Mouse (Mus musculus) CH12.LX (cell line): ENCODE measurements around the gene Clnk. TPM values are rescaled to one million over a fixed set of nuclear protein-coding genes. Genes with fewer than 3 reads are reported as not detected.

Experiments used
- DNase-seq: peaks from one replicate; pipeline ENCODE4 v3.0.0-alpha.2; 2013; ENCODE audit errors: extremely low read depth
- H3K27ac ChIP-seq: 2 replicates; pipeline ENCODE4 v1.5.1; 2012; ENCODE audit warnings: low read depth, mild to moderate bottlenecking, control low read depth, moderate library complexity; ENCODE audit not compliant: insufficient read depth
- H3K27me3 ChIP-seq: replicated peaks from 2 replicates; pipeline ENCODE3; 2012; ENCODE audit warnings: inconsistent platforms
- H3K36me3 ChIP-seq, 2 experiments: replicated peaks in 1 of 2; 2 replicates each; pipeline versions ENCODE3 to v1.6.1; 2012; ENCODE audit warnings: inconsistent platforms in 1 of 2, low read length in 1 of 2, mild to moderate bottlenecking in 1 of 2, mixed read lengths in 1 of 2, moderate library complexity in 1 of 2; ENCODE audit not compliant: control insufficient read depth in 1 of 2, insufficient read depth in 1 of 2
- H3K4me1 ChIP-seq, 2 experiments: 2 replicates each; pipeline ENCODE4 v1.6.1; 2012; ENCODE audit warnings: inconsistent platforms in 1 of 2, moderate library complexity in 1 of 2; ENCODE audit not compliant: insufficient read depth in 2 of 2, control insufficient read depth in 1 of 2
- H3K4me2 ChIP-seq: 2 replicates; pipeline ENCODE4 v1.6.1; 2012; ENCODE audit warnings: low read depth, mild to moderate bottlenecking, control low read depth; ENCODE audit not compliant: poor library complexity, insufficient read depth, severe bottlenecking
- H3K4me3 ChIP-seq, 3 experiments: fragments of 150-350 bp in 1 of 3; sonication (generic) in 1 of 3; replicated peaks in 1 of 3; 2 replicates each; pipeline versions ENCODE3 to v1.5.1; 2011 to 2012; ENCODE audit warnings: low read depth in 2 of 3, low read length in 2 of 3, mild to moderate bottlenecking in 2 of 3, moderate library complexity in 2 of 3, control low read depth in 1 of 3, improper control_type of control experiment in 1 of 3, inconsistent platforms in 1 of 3, mixed read lengths in 1 of 3; ENCODE audit not compliant: poor library complexity in 1 of 3
- H3K79me2 ChIP-seq: replicated peaks from 2 replicates; pipeline ENCODE4 v1.6.1; 2012; ENCODE audit warnings: mild to moderate bottlenecking, moderate library complexity; ENCODE audit not compliant: control insufficient read depth, poor library complexity, insufficient read depth, severe bottlenecking; ENCODE audit errors: extremely low read depth
- H3K9ac ChIP-seq: 2 replicates; pipeline ENCODE4 v1.6.1; 2012; ENCODE audit warnings: low read depth, mild to moderate bottlenecking, control low read depth, moderate library complexity; ENCODE audit not compliant: insufficient read depth
- H3K9me3 ChIP-seq: replicated peaks from 2 replicates; pipeline ENCODE3; 2012; ENCODE audit warnings: low read length, inconsistent platforms, mixed read lengths
- BHLHE40 ChIP-seq: IDR thresholded peaks from 2 replicates; pipeline ENCODE4 v1.6.1; 2011; ENCODE audit warnings: mild to moderate bottlenecking, low read depth, low read length, improper control_type of control experiment
- CHD2 ChIP-seq: IDR thresholded peaks from 2 replicates; pipeline ENCODE4 v1.6.1; 2011; ENCODE audit warnings: low read length, improper control_type of control experiment
- CTCF ChIP-seq, 2 experiments: IDR thresholded peaks in 1 of 2; conservative IDR thresholded peaks in 1 of 2; 2 replicates each; pipeline ENCODE4 v1.5.1; 2011 to 2012; ENCODE audit warnings: low read depth in 2 of 2, low read length in 2 of 2, improper control_type of control experiment in 1 of 2, inconsistent platforms in 1 of 2, mild to moderate bottlenecking in 1 of 2, moderate library complexity in 1 of 2
- ELF1 ChIP-seq: IDR thresholded peaks from 2 replicates; pipeline ENCODE4 v1.6.1; 2014; ENCODE audit warnings: low read depth, mild to moderate bottlenecking, inconsistent platforms, low read length, improper control_type of control experiment
- EP300 ChIP-seq: IDR thresholded peaks from 2 replicates; pipeline ENCODE4 v1.6.1; 2011; ENCODE audit warnings: low read length, improper control_type of control experiment
- GABPA ChIP-seq: IDR thresholded peaks from 2 replicates; pipeline ENCODE4 v1.6.1; 2012; ENCODE audit warnings: low read depth, low read length, improper control_type of control experiment, inconsistent platforms; ENCODE audit not compliant: insufficient replicate concordance
- HCFC1 ChIP-seq: IDR thresholded peaks from 2 replicates; pipeline ENCODE4 v1.6.1; 2012; ENCODE audit warnings: low read depth, mild to moderate bottlenecking, inconsistent platforms, low read length, improper control_type of control experiment
- IRF4 ChIP-seq: IDR thresholded peaks from 2 replicates; pipeline ENCODE4 v1.6.1; 2014; ENCODE audit warnings: low read depth, mild to moderate bottlenecking, inconsistent platforms, low read length, improper control_type of control experiment
- JUN ChIP-seq: IDR thresholded peaks from 2 replicates; pipeline ENCODE4 v1.6.1; 2011; ENCODE audit warnings: low read depth, mild to moderate bottlenecking, low read length, improper control_type of control experiment, moderate library complexity; ENCODE audit not compliant: insufficient read depth
- JUND ChIP-seq: conservative IDR thresholded peaks from 2 replicates; pipeline ENCODE4 v1.6.1; 2011; ENCODE audit warnings: low read depth, low read length, improper control_type of control experiment
- MAX ChIP-seq: IDR thresholded peaks from 2 replicates; pipeline ENCODE4 v1.6.1; 2011; ENCODE audit warnings: low read length, improper control_type of control experiment
- MEF2A ChIP-seq: IDR thresholded peaks from 2 replicates; pipeline ENCODE4 v1.6.1; 2014; ENCODE audit warnings: low read depth, mild to moderate bottlenecking, inconsistent platforms, low read length, improper control_type of control experiment, borderline replicate concordance
- MXI1 ChIP-seq: IDR thresholded peaks from 2 replicates; pipeline ENCODE4 v1.6.1; 2011; ENCODE audit warnings: mild to moderate bottlenecking, low read depth, low read length, improper control_type of control experiment
- MYC ChIP-seq: IDR thresholded peaks from 2 replicates; pipeline ENCODE4 v1.6.1; 2011; ENCODE audit warnings: low read depth, mild to moderate bottlenecking, improper control_type of control experiment, low read length
- NELFE ChIP-seq: IDR thresholded peaks from 2 replicates; pipeline ENCODE4 v1.6.1; 2011; ENCODE audit warnings: low read depth, low read length, improper control_type of control experiment
- PAX5 ChIP-seq: IDR thresholded peaks from 2 replicates; pipeline ENCODE4 v1.6.1; 2012; ENCODE audit warnings: low read length, inconsistent platforms, mixed read lengths
- POLR2AphosphoS2 ChIP-seq: IDR thresholded peaks from 2 replicates; pipeline ENCODE4 v1.6.1; 2011; ENCODE audit warnings: low read depth, low read length, improper control_type of control experiment
- SIN3A ChIP-seq: IDR thresholded peaks from 2 replicates; pipeline ENCODE4 v1.6.1; 2012; ENCODE audit warnings: low read length, improper control_type of control experiment, inconsistent platforms
- TBP ChIP-seq: conservative IDR thresholded peaks from 2 replicates; pipeline ENCODE4 v1.6.1; 2011; ENCODE audit warnings: low read depth, low read length, improper control_type of control experiment
- TCF12 ChIP-seq: IDR thresholded peaks from 2 replicates; pipeline ENCODE4 v1.6.1; 2014; ENCODE audit warnings: low read depth, mild to moderate bottlenecking, inconsistent platforms, low read length, improper control_type of control experiment
- UBTF ChIP-seq: IDR thresholded peaks from 2 replicates; pipeline ENCODE4 v1.6.1; 2012; ENCODE audit warnings: low read depth, mild to moderate bottlenecking, inconsistent platforms, low read length, improper control_type of control experiment, moderate library complexity
- USF1 ChIP-seq: IDR thresholded peaks from 2 replicates; pipeline ENCODE4 v1.6.1; 2014; ENCODE audit warnings: low read depth, mild to moderate bottlenecking, inconsistent platforms, low read length, improper control_type of control experiment
- USF2 ChIP-seq: conservative IDR thresholded peaks from 2 replicates; pipeline ENCODE4 v1.6.1; 2011; ENCODE audit warnings: low read depth, low read length, improper control_type of control experiment
- ZC3H11A ChIP-seq: IDR thresholded peaks from 2 replicates; pipeline ENCODE4 v1.6.1; 2012; ENCODE audit warnings: low read depth, mild to moderate bottlenecking, inconsistent platforms, low read length, improper control_type of control experiment
- ZKSCAN1 ChIP-seq: IDR thresholded peaks from 2 replicates; pipeline ENCODE4 v1.6.1; 2012; ENCODE audit warnings: low read depth, inconsistent platforms, low read length, improper control_type of control experiment, borderline replicate concordance
- ZMIZ1 ChIP-seq: IDR thresholded peaks from 2 replicates; pipeline ENCODE4 v1.6.1; 2012; ENCODE audit warnings: low read depth, mild to moderate bottlenecking, inconsistent platforms, low read length, improper control_type of control experiment
- ZNF384 ChIP-seq: IDR thresholded peaks from 2 replicates; pipeline ENCODE4 v1.6.1; 2012; ENCODE audit warnings: low read depth, low read length, improper control_type of control experiment, inconsistent platforms
- dilution Hi-C: fragments of 300-500 bp; cut with MboI; formaldehyde crosslinking; loops from 2 replicates; pipeline ENCODE4 v1.14.3; 2020; ENCODE audit warnings: low sequenced_read_pairs; ENCODE audit not compliant: extremely low pct_unique_long_range_greater_than_20kb, extremely low pct_ligation_motif_present
- in situ Hi-C: fragments of 300-500 bp; cut with MboI; formaldehyde crosslinking; loops from 3 replicates; pipeline ENCODE4 v1.14.3; 2019; ENCODE audit warnings: low sequenced_read_pairs, low pct_ligation_motif_present, low pct_unique_long_range_greater_than_20kb, mixed read lengths
- polyA plus RNA-seq: library from polyadenylated mRNA; unstranded; fragments of >175 nt; gene quantifications from 2 replicates; pipeline ENCODE4 v1.2.1, GENCODE M21; 2012; ENCODE audit warnings: low read depth; ENCODE audit not compliant: insufficient read length
- total RNA-seq, 2 experiments: library from RNA; depleted of rRNA; stranded (reverse); fragments of 300-350 nt in 1 of 2; fragments of >200 nt in 1 of 2; gene quantifications; 2 replicates each; pipeline ENCODE4 v1.2.3; 2012 to 2014

The Clnk gene
- total and polyA plus RNA-seq, 3 experiments, result not detected

DNA sequence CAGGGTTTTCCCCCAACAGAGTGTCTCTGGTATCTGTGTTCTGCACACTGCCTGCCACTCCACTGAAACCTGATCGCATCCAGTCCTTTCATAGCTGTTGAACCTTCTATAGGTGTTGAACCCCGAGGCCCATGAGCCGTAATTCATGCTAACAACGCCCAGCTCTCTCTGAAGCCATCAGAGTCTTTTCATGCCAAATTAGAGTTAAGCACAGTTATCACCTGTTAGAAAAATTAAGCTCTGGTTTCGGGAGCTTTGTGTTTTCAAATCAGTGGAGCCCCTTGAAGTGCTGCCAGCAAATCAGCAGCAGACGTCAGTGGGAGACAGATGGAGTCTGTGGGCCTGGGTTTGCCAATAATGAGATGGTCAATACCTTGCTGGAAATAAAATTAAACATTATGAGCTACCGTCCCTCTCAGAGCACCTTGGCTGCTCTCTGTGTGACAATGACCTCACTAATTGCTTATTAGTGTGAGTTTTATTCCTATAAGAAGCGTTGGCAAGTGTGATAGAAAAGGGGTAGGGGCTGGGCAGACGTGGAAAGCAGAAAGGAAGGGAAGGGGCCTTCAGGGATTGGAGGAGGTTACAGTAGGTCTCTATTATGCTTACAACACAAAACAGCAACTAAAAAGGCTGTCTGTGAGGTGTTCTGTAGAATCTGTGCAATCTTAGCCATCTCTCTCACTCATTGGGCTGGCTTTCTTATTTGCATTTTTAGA, 63.1 kb downstream of the Clnk start:
- in situ Hi-C loops, result no loop called here

DNA sequence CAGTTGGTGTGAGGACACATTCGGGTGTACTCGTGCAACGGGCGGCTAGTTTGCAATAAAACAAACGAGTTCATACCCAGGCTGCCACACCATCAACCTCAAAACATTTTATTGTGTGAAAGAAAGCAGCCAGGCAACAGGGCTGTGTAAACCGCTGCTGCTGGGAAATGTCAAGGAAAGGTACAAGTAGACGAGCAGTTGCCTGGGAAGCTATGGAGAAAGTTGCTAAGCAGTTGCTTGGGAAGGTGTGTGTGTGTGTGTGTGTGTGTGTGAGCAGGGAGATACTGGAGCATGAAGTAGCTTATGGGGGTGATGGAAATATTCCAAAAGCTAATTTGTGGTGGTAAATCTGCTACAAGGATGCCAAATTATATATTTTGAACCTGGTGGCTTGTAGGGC, 63.7 kb downstream of the Clnk start:
- dilution Hi-C loops, result no loop called here
- Histone ChIP-seq H3K4me1 (no peaks in the 10 kb centered on the region), H3K79me2 (no peaks in the 10 kb centered on the region), H3K4me2 (no peak overlapping the region), H3K9ac (no peak overlapping the region), H3K27ac (no peak overlapping the region), H3K27me3 (no peaks in the 10 kb centered on the region), H3K9me3 (no peaks in the 10 kb centered on the region), H3K36me3 (no peaks in the 10 kb centered on the region)
- DNase-seq, result no peak
- TF ChIP-seq EP300 (no peak), CTCF (conservative IDR thresholded peaks at IDR 0.05 in 1 of 2, IDR thresholded peaks at IDR 0.05 in 1 of 2; ENCODE audit: low read depth in 2 of 2, low read length in 2 of 2) (no peak), USF2 (no peak), IRF4 (no peak), BHLHE40 (no peak), MEF2A (no peak), ZC3H11A (no peak), ELF1 (no peak), JUN (no peak), HCFC1 (no peak), GABPA (no peak), MAX (no peak), MYC (no peak), ZKSCAN1 (no peak), JUND (no peak), MXI1 (no peak), ZNF384 (no peak)
- TF ChIP-seq, all 38 proteins: peak for 0
- H3K4me3 ChIP-seq, result no peak overlapping the region
- in situ Hi-C loops, result no loop called here

More for the DNA sequence above, 63.1 kb downstream of the Clnk start:
- no peak overlapping the region for H3K4me3 ChIP-seq
- DNase-seq, result no peak
- no peaks in the 10 kb centered on the region for H3K27me3 ChIP-seq
- H3K9me3 ChIP-seq, result no peaks in the 10 kb centered on the region
- no peak overlapping the region for H3K4me2 ChIP-seq
- no peak overlapping the region for H3K27ac ChIP-seq
- TF ChIP-seq USF2 (no peak), ZC3H11A (no peak), IRF4 (no peak), ZKSCAN1 (no peak), SIN3A (no peak), ZMIZ1 (no peak), UBTF (no peak), NELFE (no peak), BHLHE40 (no peak), PAX5 (no peak), MYC (no peak), USF1 (no peak), TBP (no peak), POLR2AphosphoS2 (no peak), TCF12 (no peak), CHD2 (no peak)
- H3K4me1 ChIP-seq, result no peaks in the 10 kb centered on the region
- H3K36me3 ChIP-seq, result no peaks in the 10 kb centered on the region
- no peak overlapping the region for H3K9ac ChIP-seq
- H3K79me2 ChIP-seq, result no peaks in the 10 kb centered on the region
- dilution Hi-C loops, result no loop called here
